Mouse (Mus musculus): ENCODE data around the gene Bcr.

- TF ChIP-seq POLR2A (IDR thresholded peaks at IDR 0.05; ENCODE audit: control insufficient read depth, extremely low read depth, insufficient read depth, low read length, poor library complexity) (no peak), CTCF (IDR thresholded peaks at IDR 0.05; ENCODE audit: borderline replicate concordance, control insufficient read depth, extremely low read depth, insufficient read depth, low read length, poor library complexity) (no peak)
Observed at GRCm38 (mm10) chr10:75134861-75135517, 74.6 kb downstream of the Bcr start.
